Mouse (Mus musculus): ENCODE results near the gene 6430550D23Rik. TPM values are rescaled to one million over a fixed set of nuclear protein-coding genes. Genes with fewer than 3 reads are reported as not detected.

The 6430550D23Rik gene
- polyA plus RNA-seq (2012; ENCODE audit: insufficient read depth, insufficient read length, missing spikeins), result 2.4 and 2.6 TPM in 2 replicates

DNA sequence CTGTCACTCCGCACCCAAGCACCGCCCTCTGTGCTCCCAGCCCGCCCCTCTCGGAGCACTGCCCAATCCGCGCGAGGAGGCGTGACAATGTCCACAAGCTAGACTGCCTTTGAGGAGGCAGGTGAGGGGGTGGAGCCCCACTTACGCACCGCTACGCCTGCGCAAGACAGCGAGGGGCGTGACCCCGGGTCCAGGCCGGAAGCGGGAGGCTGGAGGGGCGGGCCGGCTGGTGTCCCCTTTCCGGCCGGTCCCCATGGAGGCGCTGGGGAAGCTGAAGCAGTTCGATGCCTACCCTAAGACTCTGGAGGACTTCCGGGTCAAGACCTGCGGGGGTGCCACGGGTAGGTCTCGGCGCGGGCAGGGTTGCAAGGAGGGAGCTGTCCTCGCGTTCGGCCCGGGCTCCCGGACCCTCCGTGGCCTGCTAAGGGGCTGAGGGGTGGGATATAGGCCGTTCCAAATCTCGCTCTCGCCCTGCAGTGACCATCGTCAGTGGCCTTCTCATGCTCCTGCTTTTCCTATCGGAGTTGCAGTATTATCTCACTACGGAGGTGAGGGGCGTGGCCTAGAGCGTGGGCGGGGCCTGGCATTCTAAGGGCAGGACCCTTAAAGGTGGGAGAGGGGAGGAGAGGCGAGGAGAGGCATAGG is at the start of gene 6430550D23Rik, which contains the start of gene Ergic3:
Gene 6430550D23Rik (minus strand): TSS at position 90 of the 645 bp plus-strand sequence.
Gene Ergic3 (plus strand): TSS at position 158 of the 645 bp plus-strand sequence.
- Histone ChIP-seq H3K27ac (replicated peaks; ENCODE audit: low read depth, low read length) (0 out of 2 replicates have a peak within 1 kb of the TSS, but pooled peaks have one; percentile 9), H3K4me3 (ENCODE audit: insufficient read depth, low read depth, low read length) (peak within 1 kb of the TSS; percentile 75), H3K4me1 (ENCODE audit: control insufficient read depth, insufficient read depth, insufficient read length, low read length) (no peaks in the 10 kb centered on the region)

DNA sequence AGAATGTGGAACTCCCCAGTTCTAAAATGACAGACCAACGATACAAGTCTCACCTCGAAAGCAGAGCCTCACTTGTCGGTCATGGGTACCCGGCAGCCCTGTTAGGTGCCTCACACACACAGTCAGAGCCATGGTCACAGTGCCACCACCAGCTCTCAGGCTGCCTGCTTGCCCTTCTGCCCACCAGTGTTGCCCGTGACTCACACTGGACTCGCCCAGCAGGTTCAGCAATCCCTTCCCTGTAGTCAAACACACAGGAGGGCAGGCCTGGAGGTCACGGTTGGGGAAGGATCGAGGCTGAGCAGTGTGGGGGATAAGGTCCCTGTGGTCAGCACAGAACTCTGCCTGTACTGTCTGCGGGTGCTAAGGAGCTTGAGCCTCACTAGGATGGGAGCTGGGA is 45.0 kb upstream of the 6430550D23Rik start, which contains the start of gene Fer1l4:
Gene Fer1l4 (minus strand): TSS at position 132 of the 400 bp plus-strand sequence.
- no peak within 1 kb of the TSS for H3K4me3 ChIP-seq (ENCODE audit: insufficient read depth, low read depth, low read length)
- no peak within 1 kb of the TSS for H3K27ac ChIP-seq (replicated peaks; ENCODE audit: low read depth, low read length)
- no peaks in the 10 kb centered on the region for H3K4me1 ChIP-seq (ENCODE audit: control insufficient read depth, insufficient read depth, insufficient read length, low read length)

DNA sequence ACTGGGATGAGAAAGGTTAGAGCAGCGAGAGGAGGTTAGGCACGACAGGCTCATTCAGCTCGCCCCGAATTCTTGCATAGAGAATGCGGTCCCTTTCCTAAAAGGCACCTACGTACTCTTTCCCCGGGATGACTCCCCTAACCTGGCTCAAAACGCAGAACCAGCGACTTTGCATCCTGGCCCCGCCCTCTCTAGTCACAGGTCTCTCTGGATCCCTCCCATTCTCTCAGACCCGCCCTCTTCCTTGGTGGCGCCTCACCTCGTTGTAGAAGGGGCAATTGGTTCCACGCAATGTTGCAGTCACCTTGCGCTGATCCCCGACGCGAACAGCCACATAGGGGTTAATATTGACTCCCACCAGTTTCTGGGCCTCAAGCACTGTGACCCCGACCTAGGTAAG is 40.2 kb upstream of the 6430550D23Rik start:
- no peak overlapping the region for H3K4me3 ChIP-seq (ENCODE audit: insufficient read depth, low read depth, low read length)
- no peak overlapping the region for H3K27ac ChIP-seq (replicated peaks; ENCODE audit: low read depth, low read length)
- no peaks in the 10 kb centered on the region for H3K4me1 ChIP-seq (ENCODE audit: control insufficient read depth, insufficient read depth, insufficient read length, low read length)

DNA sequence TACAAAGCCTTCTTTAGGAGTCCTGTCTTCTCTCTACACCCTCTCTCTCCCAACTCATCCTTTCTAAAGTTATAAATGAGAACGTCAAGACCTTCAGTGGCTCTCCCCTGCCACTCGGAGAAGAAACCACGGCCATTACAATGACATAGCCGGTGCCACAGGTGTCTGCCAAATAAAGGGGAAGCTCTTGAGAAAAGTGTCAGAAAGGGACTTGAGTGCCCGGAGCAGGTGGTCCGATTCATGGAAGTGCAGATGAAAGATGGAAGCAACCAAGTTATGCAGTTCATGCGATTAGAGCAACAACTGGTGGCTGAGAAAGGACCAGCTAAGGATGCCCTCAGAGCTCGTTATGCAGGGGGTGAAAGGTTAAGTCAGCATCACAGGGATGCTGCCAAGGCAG is 35.1 kb upstream of the 6430550D23Rik start:
- Histone ChIP-seq H3K27ac (replicated peaks; ENCODE audit: low read depth, low read length) (no peak overlapping the region), H3K4me1 (ENCODE audit: control insufficient read depth, insufficient read depth, insufficient read length, low read length) (no peaks in the 10 kb centered on the region), H3K4me3 (ENCODE audit: insufficient read depth, low read depth, low read length) (no peak overlapping the region)

DNA sequence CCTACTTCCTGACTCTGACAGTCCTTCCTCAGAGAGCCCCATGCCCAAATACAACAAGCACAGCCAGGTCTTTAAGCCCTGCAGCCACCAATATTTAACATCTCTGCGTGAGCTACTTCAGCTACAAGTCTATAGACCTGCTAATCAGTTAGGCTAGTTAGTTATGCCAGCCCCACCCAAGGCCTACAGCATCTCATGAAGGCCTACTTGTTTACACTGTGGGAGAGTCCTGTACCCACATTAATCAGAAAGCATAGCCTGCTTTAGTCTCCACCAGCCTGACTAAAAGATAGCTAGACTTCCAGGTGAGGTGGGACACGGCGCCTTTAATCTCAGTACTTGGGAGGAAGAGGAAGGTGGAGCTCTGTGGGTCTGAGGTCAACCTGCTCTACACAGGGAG is 31.6 kb upstream of the 6430550D23Rik start:
- H3K27ac ChIP-seq (replicated peaks; ENCODE audit: low read depth, low read length), result no peak overlapping the region
- no peak overlapping the region for H3K4me3 ChIP-seq (ENCODE audit: insufficient read depth, low read depth, low read length)
- H3K4me1 ChIP-seq (ENCODE audit: control insufficient read depth, insufficient read depth, insufficient read length, low read length), result no peaks in the 10 kb centered on the region

DNA sequence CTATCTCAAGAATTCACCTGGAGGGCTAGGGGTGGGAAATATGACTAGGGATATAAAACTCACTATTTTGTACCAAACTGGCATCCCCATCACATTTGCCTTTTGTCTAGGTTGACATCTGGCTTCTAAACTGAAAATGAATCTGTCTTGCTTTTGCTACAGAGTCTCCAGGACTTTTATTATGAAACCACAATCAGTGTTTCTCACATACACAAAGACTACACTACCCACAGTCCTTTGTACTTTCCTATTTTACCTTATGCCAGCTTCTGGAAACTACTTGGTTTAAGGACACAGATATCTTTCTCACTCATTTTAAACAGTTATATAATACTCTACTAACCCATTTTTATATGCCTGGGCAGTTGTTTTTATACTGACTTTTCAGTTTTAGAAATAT is 17.7 kb upstream of the 6430550D23Rik start:
- no peaks in the 10 kb centered on the region for H3K4me1 ChIP-seq (ENCODE audit: control insufficient read depth, insufficient read depth, insufficient read length, low read length)
- no peak overlapping the region for H3K4me3 ChIP-seq (ENCODE audit: insufficient read depth, low read depth, low read length)

DNA sequence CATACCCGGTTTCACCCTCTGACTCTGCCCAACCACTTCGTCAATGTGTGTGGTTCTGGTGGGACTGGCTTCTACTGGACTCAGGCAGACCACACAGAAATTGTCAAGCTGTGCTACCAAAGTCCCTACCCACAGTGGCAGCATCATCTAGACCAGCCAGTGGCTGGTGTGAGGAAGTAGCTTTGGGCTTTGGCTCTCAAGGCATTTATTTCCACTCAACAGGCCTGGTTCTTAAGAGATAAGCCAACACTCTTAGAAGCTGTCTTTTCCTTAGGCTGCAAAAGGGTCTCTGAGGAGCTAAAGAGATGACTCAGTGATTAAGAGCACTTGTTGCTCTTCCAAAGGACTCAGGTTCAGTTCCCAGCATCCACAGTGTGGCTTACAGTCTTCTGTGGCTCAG is 14.0 kb upstream of the 6430550D23Rik start:
- Histone ChIP-seq H3K27ac (replicated peaks; ENCODE audit: low read depth, low read length) (no peak overlapping the region), H3K4me3 (ENCODE audit: insufficient read depth, low read depth, low read length) (no peak overlapping the region)

More for the DNA sequence above, 17.7 kb upstream of the 6430550D23Rik start:
- no peak overlapping the region for H3K27ac ChIP-seq (replicated peaks; ENCODE audit: low read depth, low read length)

DNA sequence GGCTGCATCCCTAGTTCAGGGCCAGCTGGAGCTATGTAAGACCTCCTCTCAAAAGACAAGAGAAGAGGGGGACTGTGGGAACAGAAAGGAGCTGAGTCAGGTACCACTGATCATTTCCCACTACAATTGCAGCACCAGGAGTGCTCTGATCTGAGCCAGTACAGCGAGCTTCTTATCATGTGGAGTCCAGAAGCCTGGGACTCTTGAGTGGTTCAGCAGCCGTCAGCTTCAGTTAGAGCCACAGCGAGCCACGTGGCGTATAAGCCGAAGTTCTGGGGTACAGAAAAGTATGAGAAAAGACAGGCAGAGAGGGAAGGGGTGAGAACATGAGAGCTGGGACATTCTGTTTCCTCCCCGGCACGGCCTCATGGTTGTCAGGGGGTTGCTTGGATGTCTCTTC is 13.4 kb upstream of the 6430550D23Rik start:
- no peak overlapping the region for H3K27ac ChIP-seq (replicated peaks; ENCODE audit: low read depth, low read length)
- H3K4me1 ChIP-seq (ENCODE audit: control insufficient read depth, insufficient read depth, insufficient read length, low read length), result no peaks in the 10 kb centered on the region
- no peak overlapping the region for H3K4me3 ChIP-seq (ENCODE audit: insufficient read depth, low read depth, low read length)

More for the DNA sequence above, 14.0 kb upstream of the 6430550D23Rik start:
- no peaks in the 10 kb centered on the region for H3K4me1 ChIP-seq (ENCODE audit: control insufficient read depth, insufficient read depth, insufficient read length, low read length)

DNA sequence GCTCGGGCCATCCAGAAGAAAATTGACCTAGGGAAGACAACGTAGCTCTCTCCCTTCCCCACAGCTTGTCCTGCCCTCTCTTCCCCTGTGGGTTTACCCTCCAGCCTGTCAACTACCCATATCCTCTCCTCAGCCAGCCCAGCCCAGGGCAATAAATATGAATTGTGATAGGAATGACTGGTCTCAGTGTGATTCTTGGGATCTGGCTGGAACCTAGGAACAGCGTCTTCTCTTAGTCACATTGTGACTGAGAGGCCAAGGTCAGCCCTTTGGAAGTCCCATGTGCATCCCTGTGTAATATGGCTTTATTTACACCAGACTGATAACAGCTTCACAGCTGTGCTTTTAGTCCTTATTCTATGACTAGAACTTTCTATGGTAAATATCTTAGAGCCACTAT is 10.3 kb upstream of the 6430550D23Rik start:
- Histone ChIP-seq H3K27ac (replicated peaks; ENCODE audit: low read depth, low read length) (no peak overlapping the region), H3K4me3 (ENCODE audit: insufficient read depth, low read depth, low read length) (no peak overlapping the region), H3K4me1 (ENCODE audit: control insufficient read depth, insufficient read depth, insufficient read length, low read length) (no peaks in the 10 kb centered on the region)

DNA sequence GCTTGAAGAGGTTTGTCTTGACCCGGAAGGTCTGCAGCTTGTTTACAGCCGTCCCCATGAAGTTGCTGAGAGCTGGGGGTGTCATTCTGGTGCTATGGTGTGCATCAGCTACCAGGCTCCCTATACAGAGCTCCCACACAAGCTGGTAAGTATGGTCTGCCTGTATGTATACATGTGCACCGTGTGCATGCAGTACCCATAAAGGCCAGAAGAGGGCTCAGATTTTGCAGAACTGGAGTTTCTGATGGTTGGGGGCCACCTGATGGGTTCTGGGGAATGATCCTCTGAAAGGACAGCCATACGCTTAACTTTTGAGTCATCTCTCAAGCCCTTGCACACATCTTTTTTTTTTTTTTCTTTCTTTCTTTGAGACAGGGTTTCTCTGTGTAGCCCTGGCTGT is 2.4 kb downstream of the 6430550D23Rik start:
- Histone ChIP-seq H3K4me3 (ENCODE audit: insufficient read depth, low read depth, low read length) (no peak overlapping the region), H3K4me1 (ENCODE audit: control insufficient read depth, insufficient read depth, insufficient read length, low read length) (no peaks in the 10 kb centered on the region), H3K27ac (replicated peaks; ENCODE audit: low read depth, low read length) (no peak overlapping the region)

DNA sequence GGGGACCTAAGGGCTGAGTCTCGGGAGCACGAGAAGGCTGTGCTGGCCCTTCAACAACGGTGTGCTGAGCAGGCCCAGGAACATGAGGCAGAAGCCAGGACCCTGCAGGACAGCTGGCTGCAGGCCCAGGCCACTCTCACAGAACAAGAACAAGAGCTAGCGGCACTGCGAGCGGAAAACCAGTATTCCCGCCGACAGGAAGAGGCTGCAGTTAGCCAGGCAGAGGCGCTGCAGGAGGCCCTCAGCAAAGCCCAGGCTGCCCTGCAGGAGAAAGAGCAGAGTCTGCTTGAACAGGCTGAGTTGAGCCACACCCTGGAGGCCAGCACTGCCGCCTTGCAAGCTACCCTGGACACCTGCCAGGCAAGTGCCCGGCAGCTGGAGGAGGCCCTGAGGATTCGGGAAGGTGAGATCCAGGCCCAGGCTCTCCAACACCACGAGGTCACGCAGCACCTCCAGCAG is 15.9 kb downstream of the 6430550D23Rik start:
- H3K27ac ChIP-seq (replicated peaks; ENCODE audit: low read depth, low read length), result no peak overlapping the region
- no peaks in the 10 kb centered on the region for H3K4me1 ChIP-seq (ENCODE audit: control insufficient read depth, insufficient read depth, insufficient read length, low read length)
- no peak overlapping the region for H3K4me3 ChIP-seq (ENCODE audit: insufficient read depth, low read depth, low read length)

DNA sequence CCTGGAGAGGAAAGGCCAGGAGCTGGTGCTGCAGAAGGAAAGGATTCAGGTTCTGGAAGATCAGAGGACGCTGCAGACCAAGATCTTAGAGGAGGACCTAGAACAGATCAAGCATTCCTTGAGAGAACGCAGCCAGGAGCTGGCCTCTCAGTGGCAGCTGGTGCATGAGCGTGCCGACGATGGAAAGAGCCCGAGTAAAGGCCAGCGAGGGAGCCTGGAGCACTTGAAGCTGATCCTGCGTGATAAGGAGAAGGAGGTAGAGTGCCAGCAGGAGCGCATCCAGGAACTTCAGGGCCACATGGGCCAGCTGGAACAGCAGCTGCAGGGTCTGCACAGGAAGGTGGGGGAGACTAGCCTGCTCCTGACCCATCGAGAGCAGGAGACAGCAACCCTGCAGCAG is 16.6 kb downstream of the 6430550D23Rik start:
- H3K27ac ChIP-seq (replicated peaks; ENCODE audit: low read depth, low read length), result no peak overlapping the region
- no peaks in the 10 kb centered on the region for H3K4me1 ChIP-seq (ENCODE audit: control insufficient read depth, insufficient read depth, insufficient read length, low read length)
- H3K4me3 ChIP-seq (ENCODE audit: insufficient read depth, low read depth, low read length), result no peak overlapping the region

DNA sequence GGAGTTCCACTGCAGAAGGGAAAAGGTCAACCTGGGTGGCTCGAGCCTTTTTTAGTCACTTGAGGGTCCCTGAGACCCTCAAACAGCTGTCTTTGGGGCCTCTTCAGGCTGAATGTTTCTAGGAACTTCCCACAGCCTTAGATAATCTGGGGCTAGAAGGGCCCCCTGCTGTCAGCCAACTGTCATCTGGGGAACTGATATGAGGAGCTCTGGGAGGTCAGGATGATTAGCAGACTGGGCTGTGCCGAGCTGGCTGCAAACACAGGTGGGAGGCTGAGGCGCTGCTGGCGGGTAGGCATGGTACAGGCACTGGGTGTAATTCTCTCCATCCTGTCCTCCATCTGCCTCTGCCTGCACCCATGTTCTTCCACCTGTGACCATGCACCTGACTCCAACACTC is 18.7 kb downstream of the 6430550D23Rik start:
- Histone ChIP-seq H3K4me1 (ENCODE audit: control insufficient read depth, insufficient read depth, insufficient read length, low read length) (no peaks in the 10 kb centered on the region), H3K4me3 (ENCODE audit: insufficient read depth, low read depth, low read length) (no peak overlapping the region), H3K27ac (replicated peaks; ENCODE audit: low read depth, low read length) (no peak overlapping the region)

DNA sequence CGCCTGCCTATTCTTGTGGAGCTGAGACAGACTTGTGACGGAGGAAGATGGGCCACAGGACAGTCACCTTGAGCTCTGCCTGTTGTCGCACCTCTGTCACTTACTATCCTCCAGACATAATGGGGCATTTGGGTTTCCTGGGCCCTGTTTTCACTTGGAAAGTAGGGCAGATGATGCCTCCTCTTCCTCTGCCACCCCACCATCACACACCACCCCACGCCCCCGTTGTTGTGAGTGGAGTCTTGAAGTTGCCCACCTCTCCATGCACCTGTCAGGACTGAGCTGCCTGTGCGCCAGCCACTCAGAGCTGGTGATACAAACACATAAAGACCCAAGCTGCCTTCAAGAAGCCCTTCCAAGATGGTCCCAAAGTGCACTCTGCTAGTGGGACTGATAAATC is 20.6 kb downstream of the 6430550D23Rik start:
- H3K4me3 ChIP-seq (ENCODE audit: insufficient read depth, low read depth, low read length), result no peak overlapping the region
- H3K27ac ChIP-seq (replicated peaks; ENCODE audit: low read depth, low read length), result no peak overlapping the region

DNA sequence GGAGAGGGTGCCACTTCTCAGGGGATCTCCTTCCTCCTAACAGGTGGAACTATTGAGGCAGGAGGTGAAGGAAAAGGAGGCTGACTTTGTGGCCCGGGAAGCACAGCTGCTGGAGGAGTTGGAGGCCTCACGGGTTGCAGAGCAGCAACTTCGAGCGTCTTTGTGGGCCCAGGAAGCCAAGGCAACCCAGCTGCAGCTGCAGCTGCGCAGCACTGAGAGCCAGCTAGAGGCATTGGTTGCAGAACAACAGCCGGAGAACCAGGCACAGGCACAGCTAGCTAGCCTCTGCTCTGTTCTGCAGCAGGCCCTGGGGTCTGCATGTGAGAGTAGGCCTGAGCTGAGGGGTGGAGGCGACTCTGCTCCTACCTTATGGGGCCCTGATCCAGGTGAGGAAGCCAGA is 22.0 kb downstream of the 6430550D23Rik start:
- Histone ChIP-seq H3K27ac (replicated peaks; ENCODE audit: low read depth, low read length) (no peak overlapping the region), H3K4me3 (ENCODE audit: insufficient read depth, low read depth, low read length) (no peak overlapping the region), H3K4me1 (ENCODE audit: control insufficient read depth, insufficient read depth, insufficient read length, low read length) (no peaks in the 10 kb centered on the region)

More for the DNA sequence above, 20.6 kb downstream of the 6430550D23Rik start:
- no peaks in the 10 kb centered on the region for H3K4me1 ChIP-seq (ENCODE audit: control insufficient read depth, insufficient read depth, insufficient read length, low read length)
